Mouse (Mus musculus) yolk sac, embryonic 10.5 days (tissue): ENCODE measurements at regions not wholly inside any gene's neighbourhood (a gene's known extent, or its start where the extent isn't known, plus 50 kb on each side); places are given as distances from the start of the nearest gene placed in this dataset.

ENCODE experiments used
- DNase-seq: peaks from one replicate; pipeline ENCODE4 v3.0.0-alpha.2; 2017; ENCODE audit warnings: low spot score

DNA sequence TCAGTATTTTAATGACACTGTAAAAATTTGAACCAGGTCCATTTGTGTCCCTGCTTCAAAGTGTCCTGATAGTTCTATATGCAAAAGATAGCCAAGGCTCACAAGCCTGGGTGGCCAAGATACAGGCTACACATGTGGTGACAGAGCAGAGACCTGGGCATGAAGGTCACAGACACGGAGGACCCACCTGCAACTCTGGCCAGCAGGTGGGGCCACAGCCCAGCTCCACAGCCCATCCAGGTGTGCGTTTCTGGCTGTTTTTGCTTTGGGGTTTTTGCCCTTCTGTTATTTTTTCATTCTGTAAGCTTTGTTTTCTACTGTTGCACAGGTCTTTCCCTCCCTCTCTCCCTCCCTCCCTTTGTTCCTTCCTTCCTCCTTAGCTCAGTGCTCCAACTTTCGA, 399.4 kb upstream of the Rora start:
- DNase-seq: no peak

DNA sequence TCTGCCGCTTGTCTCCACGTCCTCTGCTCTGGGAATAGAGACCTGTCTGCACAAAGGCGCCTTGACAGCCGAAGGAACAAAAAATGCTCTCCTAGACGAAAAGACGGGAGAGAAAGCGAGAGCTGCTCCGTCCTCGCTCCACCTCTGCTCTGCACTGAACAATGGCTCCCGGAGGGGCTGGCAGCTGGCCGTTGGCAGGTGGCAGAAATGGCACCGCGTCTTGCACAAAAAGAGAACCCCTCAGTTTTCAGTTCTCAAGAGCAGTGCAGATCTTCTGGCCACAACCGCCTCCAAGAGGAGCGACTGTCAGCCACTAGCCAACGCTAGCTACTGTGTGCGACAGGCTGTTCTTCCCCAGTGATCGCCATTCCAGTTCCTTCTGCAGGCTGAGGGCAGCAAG, 385.0 kb upstream of the Rora start:
- DNase-seq: no peak

- DNase-seq: peak; percentile 9
These were observed 351.2 kb upstream of the Rora start for GRCm38 (mm10) chr9:68302232-68302925.

- DNase-seq: no peak
These were observed 322.9 kb upstream of the Rora start for GRCm38 (mm10) chr9:68330721-68331120.

- DNase-seq: no peak
These were observed 312.7 kb upstream of the Rora start for GRCm38 (mm10) chr9:68340921-68341320.

DNA sequence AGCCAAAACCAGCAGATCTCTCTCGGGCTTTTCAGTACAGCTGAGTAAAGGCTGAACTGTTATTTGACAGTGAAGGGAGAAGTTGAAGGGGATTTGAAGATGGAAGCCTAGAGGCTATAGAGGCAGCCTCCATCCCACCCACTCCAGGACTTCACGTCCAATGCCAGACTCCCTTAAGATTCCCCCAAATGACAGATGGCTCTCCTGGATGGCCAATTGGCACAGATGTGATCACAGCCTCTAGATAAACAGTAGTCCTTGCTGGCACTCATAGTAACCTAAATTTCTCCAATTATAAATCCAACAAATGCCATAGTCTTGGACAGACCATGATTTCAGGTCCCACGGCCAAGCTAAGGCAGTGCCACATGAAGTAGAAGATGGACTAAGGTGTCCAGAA, 312.1 kb upstream of the Rora start:
- DNase-seq: no peak

DNA sequence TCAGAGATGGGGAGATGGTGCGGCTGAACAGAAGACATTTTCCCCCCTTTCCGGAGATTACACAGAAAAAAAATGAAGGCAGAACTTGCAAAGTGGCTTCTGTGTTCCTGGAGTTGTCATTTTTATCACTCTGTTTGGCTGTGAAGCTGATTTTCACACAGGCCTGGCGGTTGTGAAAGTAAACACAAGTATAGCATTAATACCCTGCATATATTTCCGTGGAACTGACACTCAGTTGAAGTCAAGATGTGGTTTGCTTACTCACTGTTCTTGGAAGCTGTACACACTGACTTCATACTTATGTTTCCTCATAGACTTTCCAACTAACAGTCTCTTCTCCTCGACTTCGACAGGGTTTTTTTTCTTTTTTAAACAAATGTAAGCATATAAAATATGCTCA, 306.2 kb upstream of the Rora start:
- DNase-seq: no peak

DNA sequence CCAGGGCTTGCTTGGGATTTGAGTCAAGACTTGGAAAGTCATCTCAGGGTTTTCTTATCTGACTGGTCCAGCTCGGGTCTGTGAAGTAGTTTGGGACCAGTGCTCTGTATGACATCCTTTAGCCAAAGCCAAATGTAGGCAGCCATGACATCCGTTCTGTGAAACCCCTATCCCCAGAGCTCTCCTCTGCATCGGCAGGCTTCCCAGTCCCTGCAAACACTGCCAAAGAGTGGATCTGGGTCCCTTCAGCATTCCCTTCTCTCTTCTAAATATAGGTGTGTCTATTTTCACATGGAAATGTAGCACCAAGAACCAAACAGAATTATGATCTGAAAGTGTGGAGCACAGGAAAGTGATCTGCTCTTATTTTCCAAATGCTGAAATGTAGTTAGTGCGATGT, 302.1 kb upstream of the Rora start:
- DNase-seq: no peak

DNA sequence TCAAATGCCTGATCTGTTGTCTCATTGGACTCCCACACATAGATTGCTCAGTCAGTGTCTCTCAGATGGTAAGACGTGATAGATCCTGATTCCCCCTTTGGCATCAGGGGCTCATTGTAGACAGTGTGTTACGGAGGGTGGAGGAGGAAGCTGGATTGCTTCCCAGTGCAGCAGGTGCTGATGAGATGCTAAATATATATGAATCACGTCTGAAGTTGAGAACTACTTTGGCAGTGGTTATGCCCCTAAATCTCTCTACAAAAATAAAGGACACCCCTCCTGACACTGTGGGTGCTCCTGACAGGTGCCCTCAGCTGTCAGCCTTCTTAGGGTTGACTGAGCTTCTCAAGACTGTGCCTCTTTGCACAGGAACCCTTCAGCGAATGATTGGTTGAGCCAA, 299.1 kb upstream of the Rora start:
- DNase-seq: no peak

DNA sequence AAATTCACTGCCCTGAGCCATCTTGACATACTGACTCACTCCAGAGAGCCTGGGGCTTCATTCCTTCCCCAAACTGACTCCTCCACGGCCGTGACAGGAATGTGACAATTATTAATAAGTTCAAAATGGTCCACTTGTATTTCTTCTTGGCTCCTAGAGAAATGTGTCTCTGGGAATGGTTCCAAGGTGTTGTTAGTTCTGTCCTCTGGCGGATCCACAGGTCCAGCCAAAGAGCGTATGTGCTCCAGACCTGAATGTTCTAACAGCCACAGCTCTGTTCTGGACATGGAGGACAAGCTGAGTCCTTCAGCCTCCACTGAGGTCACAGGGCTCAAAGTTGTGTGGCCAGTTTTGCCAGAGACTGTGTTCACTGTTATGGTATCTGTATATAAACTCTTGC, 297.5 kb upstream of the Rora start:
- DNase-seq: no peak

GRCm38 (mm10) chr9:68357231-68357630, 296.4 kb upstream of the Rora start:
- DNase-seq: no peak

GRCm38 (mm10) chr9:68366973-68367372, 286.6 kb upstream of the Rora start:
- DNase-seq: no peak

GRCm38 (mm10) chr9:68367556-68367955, 286.0 kb upstream of the Rora start:
- no peak for DNase-seq

GRCm38 (mm10) chr9:68372726-68373125, 280.9 kb upstream of the Rora start:
- DNase-seq: no peak

- no peak for DNase-seq
These were observed 277.4 kb upstream of the Rora start for GRCm38 (mm10) chr9:68376222-68376621.

- DNase-seq: no peak
These were observed 271.7 kb upstream of the Rora start for GRCm38 (mm10) chr9:68381871-68382270.

- DNase-seq: no peak
These were observed 252.7 kb upstream of the Rora start for GRCm38 (mm10) chr9:68400930-68401329.

GRCm38 (mm10) chr9:68402176-68402845, 251.3 kb upstream of the Rora start:
- no peak for DNase-seq

GRCm38 (mm10) chr9:68402981-68403380, 250.6 kb upstream of the Rora start:
- DNase-seq: no peak

DNA sequence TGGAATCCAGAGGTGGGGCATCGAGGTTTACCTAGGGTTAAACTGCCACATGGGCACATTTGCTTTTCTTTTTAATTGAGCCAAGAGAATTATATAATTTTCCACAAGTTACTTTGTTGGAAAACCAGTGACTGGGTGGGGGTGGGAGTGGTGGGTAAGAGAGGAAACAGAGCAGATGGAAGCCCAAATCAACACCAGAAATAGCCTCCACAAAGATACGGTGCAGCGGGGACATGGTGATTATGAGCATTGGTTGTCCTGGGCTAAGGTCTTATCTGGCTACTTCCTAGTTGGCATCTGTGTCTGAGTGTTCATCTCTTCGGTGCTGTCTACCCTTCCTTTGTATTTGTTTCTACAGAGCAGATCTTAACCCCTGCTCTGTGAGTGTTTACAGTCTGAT, 250.1 kb upstream of the Rora start:
- DNase-seq: no peak

- no peak for DNase-seq
These were observed 243.8 kb upstream of the Rora start for GRCm38 (mm10) chr9:68409786-68410185.

GRCm38 (mm10) chr9:68426286-68426685, 227.3 kb upstream of the Rora start:
- no peak for DNase-seq

GRCm38 (mm10) chr9:68462755-68463154, 190.8 kb upstream of the Rora start:
- no peak for DNase-seq
